Comparison of ENCODE assay signal across 9 mouse cellular contexts in genomic region chr10:19939282-19939705, GRCm38 (mm10). TPM values are rescaled to one million over a fixed set of nuclear protein-coding genes. Genes with fewer than 3 reads are reported as not detected.
DNase-seq lines count a peak whose midpoint lies in the region; ATAC-seq lines count a peak whose summit lies in the region.
"Had no signal": no experiment of that assay in that cellular context is flagged by ENCODE, and none has a peak within 500 bp of the region (broad histone marks: within the 10 kb centered on the region; RNA-seq: fewer than 3 reads in every experiment).

No protein-coding gene starts in this region.

- no peak overlapping the region for H3K4me3 ChIP-seq in kidney, embryonic 16.5 days (ENCODE audit: low read length)
- H3K4me3 ChIP-seq in forebrain, embryonic 11.5 days (ENCODE audit: low read depth, low read length) = no peak overlapping the region
- H3K4me3 ChIP-seq: neural tube, embryonic 12.5 days had no signal

- H3K9ac ChIP-seq in kidney, embryonic 16.5 days (replicated peaks; ENCODE audit: low read length) = no peak overlapping the region
- H3K9ac ChIP-seq in forebrain, embryonic 11.5 days (ENCODE audit: low read length) = no peak overlapping the region
- H3K9ac ChIP-seq: neural tube, embryonic 12.5 days had no signal

- H3K9me3 ChIP-seq in kidney, embryonic 16.5 days (ENCODE audit: low read length) = no peaks in the 10 kb centered on the region
- H3K9me3 ChIP-seq in forebrain, embryonic 11.5 days (ENCODE audit: control insufficient read depth, low read length) = no peaks in the 10 kb centered on the region
- H3K9me3 ChIP-seq: neural tube, embryonic 12.5 days had no signal

- WGBS in kidney, embryonic 16.5 days = 34% methylated on average over 8 of the region's 8 CpGs
- WGBS in forebrain, embryonic 11.5 days = 58% methylated on average over 8 of the region's 8 CpGs

- peaks cover 50% of the 10 kb centered on the region for H3K4me1 ChIP-seq in kidney, embryonic 16.5 days (ENCODE audit: insufficient read depth, low read length)
- peaks cover 4% of the 10 kb centered on the region; the same call in 1 of the 2 replicates for H3K4me1 ChIP-seq in forebrain, embryonic 11.5 days (replicated peaks; ENCODE audit: control insufficient read depth, insufficient read depth, low read length)

- H3K27ac ChIP-seq in kidney, embryonic 16.5 days (ENCODE audit: low read length) = peak overlapping the region; percentile 37
- no peak overlapping the region for H3K27ac ChIP-seq in forebrain, embryonic 11.5 days (ENCODE audit: low read depth, low read length)
- H3K27ac ChIP-seq: neural tube, embryonic 12.5 days had no signal

- H3K4me2 ChIP-seq in kidney, embryonic 16.5 days (replicated peaks; ENCODE audit: low read depth, low read length) = peak overlapping the region; percentile 3; the same call in 1 of the 2 replicates
- no peak overlapping the region for H3K4me2 ChIP-seq in forebrain, embryonic 11.5 days (ENCODE audit: low read depth, low read length, severe bottlenecking)
- H3K4me2 ChIP-seq: neural tube, embryonic 12.5 days had no signal

- peak; percentile 76 for DNase-seq in CD4-positive, CD25-positive, alpha-beta regulatory T cell, adult 2 months (ENCODE audit: low read depth, low spot score)
- DNase-seq in MN1 (ENCODE audit: low spot score) = peak; percentile 68
- DNase-seq in right cerebral cortex, postnatal 36 days (ENCODE audit: low spot score in 2 of 2) = no peak
- no peak for DNase-seq in ovary, postnatal 36 days (ENCODE audit: low spot score)
- DNase-seq in forebrain, embryonic 11.5 days (ENCODE audit: low spot score) = no peak
- DNase-seq: cerebellum, postnatal 25 days had no signal

- H3K36me3 ChIP-seq in kidney, embryonic 16.5 days (ENCODE audit: insufficient read depth, low read length) = no peaks in the 10 kb centered on the region
- no peaks in the 10 kb centered on the region for H3K36me3 ChIP-seq in forebrain, embryonic 11.5 days (ENCODE audit: control insufficient read depth, insufficient read depth, low read length)
- H3K36me3 ChIP-seq: neural tube, embryonic 12.5 days had no signal

- peak; percentile 34 for ATAC-seq in kidney, embryonic 16.5 days (ENCODE audit: low FRiP score, low TSS enrichment)
- peak; percentile 76 for ATAC-seq in monocyte, adult 5-6 weeks (replicated peaks; ENCODE audit: insufficient number of reproducible peaks, low FRiP score, low TSS enrichment, poor library complexity, severe bottlenecking)
- no peak for ATAC-seq in forebrain, embryonic 11.5 days (replicated peaks; ENCODE audit: low FRiP score)

- H3K27me3 ChIP-seq in kidney, embryonic 16.5 days (ENCODE audit: insufficient read depth, low read length) = no peaks in the 10 kb centered on the region
- peaks cover 3% of the 10 kb centered on the region; the same call in 1 of the 2 replicates for H3K27me3 ChIP-seq in forebrain, embryonic 11.5 days (ENCODE audit: control insufficient read depth, insufficient read depth, low read length)

RNA-seq across cellular contexts. Expression of gene Map3k5, which starts 5.0 kb away (rescaled TPM):
- 2.4 and 3.0 TPM in 2 replicates for polyA plus RNA-seq in kidney, embryonic 16.5 days (2015; fragmentation: Nextera tagmentation; extraction: Ambion mirVana)
- 85.0 to 99.2 TPM (median 85.5 TPM) in 3 replicates for total RNA-seq in monocyte, adult 5-6 weeks (2017)
- polyA plus RNA-seq in forebrain, embryonic 11.5 days (2014; fragmentation: Nextera tagmentation; extraction: Ambion mirVana) = 0.49 and 0.80 TPM in 2 replicates

RNA-seq across cellular contexts. Expression of gene Pex7, which starts 31.8 kb away (rescaled TPM):
- polyA plus RNA-seq in kidney, embryonic 16.5 days (2015; fragmentation: Nextera tagmentation; extraction: Ambion mirVana) = 39.1 and 40.4 TPM in 2 replicates
- total RNA-seq in monocyte, adult 5-6 weeks (2017) = 19.8 to 34.3 TPM (median 20.9 TPM) in 3 replicates
- 27.2 and 28.0 TPM in 2 replicates for polyA plus RNA-seq in forebrain, embryonic 11.5 days (2014; fragmentation: Nextera tagmentation; extraction: Ambion mirVana)

Comparison
In these comparisons a context has a peak if more than half of its experiments do, and no peak if none do; other contexts are left out.
1. DNase-seq: peak in CD4-positive, CD25-positive, alpha-beta regulatory T cell, adult 2 months (single experiment) and MN1 (single experiment); none in right cerebral cortex, postnatal 36 days (0 of 2), ovary, postnatal 36 days (single experiment) and forebrain, embryonic 11.5 days (single experiment).